Mouse (Mus musculus) frontal cortex, adult 2 months (tissue): ENCODE data around the gene Sept14. TPM values are rescaled to one million over a fixed set of nuclear protein-coding genes. Genes with fewer than 3 reads are reported as not detected.
"Not testable (repeated sequence)": the region's sequence is repeated elsewhere in the genome, so short reads cannot be mapped to it uniquely, and the experiment has no call there.

Source experiments
- DNase-seq, 2 experiments: peaks; one replicate each; pipeline ENCODE4 v3.0.0; 2022; ENCODE audit warnings: low spot score in 1 of 2; ENCODE audit errors: extremely low spot score in 1 of 2
- polyA plus RNA-seq: library from polyadenylated mRNA; depleted of rRNA; stranded (reverse); fragments of >200 nt; gene quantifications from 2 replicates; pipeline ENCODE4 v1.2.3, GENCODE M21; 2012; rRNA removed

The Sept14 gene
- polyA plus RNA-seq = 0.08 TPM in 1 of 2 replicates, not detected in the other

DNA sequence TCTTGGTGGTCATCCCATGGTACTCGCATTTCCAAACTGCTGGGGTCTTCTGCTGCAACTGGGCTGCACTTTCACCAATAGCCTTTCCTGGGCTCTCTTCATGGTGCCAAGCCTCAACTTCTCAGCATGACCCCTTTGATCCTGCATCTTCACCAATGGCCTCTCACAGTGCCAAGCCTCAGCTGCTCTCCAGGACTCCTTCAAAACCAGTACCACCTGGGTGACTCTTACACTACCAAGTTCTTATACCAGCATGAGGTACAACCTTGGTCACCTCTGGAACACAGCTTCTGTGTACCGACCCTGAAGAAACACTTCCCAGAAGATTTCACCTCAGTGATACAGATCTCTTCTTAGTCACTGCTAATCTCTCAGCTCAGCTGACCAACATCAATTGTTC lies at the start of gene Sept14:
TSS of gene Sept14 (minus strand) at position 101 of the 400 bp plus-strand sequence.
- no peak for DNase-seq

DNA sequence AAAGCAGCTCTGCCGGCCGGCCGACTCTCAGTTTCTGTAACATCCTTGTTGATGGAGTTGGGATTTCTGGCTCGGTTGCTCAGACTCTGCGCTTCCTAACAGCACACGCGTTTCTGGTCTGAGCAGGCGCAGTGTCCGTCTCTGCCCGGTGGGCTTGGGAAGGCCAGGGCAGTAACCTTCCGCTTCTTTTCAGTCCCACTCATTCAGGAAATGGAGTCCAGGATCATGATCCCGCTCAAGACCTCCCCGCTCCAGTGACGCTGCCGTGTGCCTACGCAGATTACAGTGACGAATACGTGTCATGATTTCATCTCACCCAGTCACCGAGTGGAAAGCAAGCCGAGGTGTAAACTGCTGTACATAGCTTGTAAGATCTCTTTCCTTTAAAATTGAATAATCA lies 48.6 kb upstream of the Sept14 start:
- no peak for DNase-seq

DNA sequence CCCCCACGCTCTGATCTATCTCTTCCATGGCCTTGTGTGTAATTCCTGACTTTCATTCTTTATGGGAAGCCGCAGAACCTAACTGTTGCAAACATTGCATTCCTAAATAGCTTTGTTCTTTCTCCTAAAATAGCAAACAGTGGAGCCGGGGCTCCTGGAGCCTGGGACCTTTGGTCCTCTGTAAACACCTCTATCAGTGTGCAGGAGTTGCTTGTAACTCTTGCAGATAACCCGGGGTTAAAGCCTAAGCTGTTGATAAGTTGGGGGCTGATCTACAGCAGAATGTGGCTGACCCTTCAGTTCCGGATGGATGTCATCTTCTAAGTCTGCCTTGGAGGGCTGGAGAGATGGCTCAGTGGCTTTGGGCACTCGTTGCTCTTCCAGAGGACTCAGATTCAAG lies 35.7 kb upstream of the Sept14 start:
- DNase-seq = no peak

DNA sequence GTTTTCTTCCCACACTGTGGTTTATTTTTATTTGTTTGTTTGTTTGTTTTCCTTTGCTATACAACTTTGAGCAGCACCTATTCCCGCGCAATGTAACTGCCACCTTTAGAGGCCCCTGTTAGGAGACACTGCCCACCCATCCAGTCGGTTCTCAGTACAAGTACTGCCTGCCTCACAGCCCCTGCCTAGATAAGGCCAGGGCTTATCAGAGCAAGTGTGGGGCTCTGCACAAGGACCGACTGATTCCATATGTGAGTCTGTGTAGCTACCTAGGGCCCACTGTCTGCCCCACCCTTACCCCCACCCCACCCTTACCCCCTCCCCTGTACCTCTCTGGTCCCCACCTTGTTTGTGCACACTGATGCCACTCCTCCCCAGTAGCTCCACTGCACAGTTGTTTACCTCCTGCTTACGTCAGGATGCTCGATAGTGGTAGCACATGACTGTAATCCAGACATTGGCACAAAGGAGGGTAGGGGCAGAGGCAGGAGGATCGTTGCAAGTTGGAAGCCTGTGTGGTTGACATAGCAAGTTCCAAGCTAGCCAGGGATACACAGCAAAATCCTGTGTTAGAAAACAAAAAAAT lies 34.7 kb upstream of the Sept14 start:
- DNase-seq = no peak

DNA sequence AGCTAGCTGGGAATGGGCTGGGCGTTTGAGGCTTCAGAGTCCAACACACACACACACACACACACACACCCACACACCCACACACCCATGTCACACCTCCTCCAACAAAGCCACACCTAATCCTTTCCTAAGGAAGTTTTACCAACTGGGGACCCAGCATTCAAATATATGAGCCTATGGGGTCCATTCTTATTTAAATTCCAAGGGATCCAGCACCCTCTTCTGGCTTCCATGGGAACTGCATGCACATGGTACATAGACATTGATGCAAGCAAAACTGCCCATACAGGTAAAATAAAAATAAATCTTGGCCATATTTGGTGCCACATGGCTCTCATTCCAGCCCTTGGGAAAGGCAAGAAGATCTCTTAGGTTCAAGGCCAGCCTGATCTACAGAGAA lies 32.7 kb upstream of the Sept14 start:
- DNase-seq = peak in 1 of 2 experiments; percentile 46

DNA sequence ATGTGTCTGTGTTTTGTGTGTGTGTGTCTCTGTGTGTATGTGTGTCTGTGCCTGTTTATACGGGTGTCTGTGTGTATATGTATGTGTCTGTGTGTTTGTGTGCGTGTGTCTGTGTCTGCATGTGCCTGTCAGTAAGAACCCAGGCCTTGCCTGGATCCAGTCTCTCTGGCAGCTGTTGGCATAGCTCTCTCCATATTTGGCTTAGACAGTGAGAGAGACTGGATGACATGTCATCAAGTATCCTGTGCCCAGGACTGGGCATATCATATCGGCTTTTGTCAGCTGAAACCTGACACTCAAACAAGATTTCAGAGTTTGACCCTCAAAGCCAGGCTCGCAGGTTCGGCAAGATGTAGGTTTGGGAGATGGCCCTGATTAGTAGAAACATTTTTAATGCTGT lies 22.7 kb upstream of the Sept14 start:
- DNase-seq = no peak

DNA sequence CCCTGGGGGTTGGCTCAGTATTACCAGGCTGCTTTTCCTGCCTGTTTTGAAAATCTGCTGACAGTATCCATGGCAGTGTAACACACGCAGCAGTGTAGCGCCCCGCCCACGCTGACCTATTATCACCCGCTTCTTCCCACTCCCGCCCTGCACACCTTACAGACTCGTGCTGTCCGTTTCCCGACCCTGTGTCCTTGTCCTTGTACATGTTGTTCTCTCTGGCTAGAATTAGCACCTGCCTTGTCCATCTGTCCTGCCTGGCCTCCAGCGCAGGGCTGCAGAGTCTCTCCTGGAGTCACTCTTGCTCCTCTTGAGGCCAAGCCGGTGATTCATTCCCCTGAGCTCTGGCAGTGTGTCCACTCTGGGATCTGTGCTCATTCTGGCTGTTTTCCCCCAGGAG lies 22.0 kb upstream of the Sept14 start:
- DNase-seq = no peak

DNA sequence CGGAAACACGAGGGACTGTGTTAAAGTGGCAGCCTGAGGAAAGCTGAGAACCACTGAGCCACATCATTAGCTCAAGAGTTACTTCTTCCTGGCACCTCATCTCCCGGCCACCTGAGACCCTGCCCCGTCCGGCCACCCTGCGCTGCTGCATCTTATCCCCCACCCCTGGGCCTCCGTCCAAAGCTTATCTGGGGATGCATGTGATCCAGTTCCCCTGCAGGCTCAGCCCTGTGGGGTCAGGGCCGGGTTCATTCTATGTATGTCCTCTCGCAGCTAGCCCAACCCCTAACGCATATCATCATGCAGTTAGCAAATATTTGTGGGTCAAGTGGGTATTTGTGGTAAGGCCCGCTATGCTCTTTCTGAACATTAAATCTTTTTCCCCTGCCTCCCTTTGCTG lies 21.0 kb upstream of the Sept14 start:
- DNase-seq = no peak

DNA sequence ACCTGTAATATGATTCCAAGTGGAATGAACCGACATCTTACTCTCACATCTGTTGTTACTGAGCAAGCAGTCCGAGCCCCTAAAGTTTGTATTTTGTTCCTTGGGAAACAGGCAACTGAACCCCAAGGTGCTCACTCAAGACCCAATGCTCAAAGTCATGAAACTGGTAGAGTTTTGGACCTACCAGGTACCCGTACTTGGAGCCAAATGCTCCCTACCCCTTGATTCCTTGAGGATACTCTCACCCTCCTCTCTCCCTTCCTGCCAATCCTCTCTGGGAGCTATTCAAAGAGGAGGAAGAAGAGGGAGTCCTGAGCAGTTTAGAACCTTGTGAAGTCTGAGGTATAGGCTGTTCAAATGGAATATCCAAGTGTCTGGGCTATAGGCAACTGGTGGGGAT lies 18.5 kb upstream of the Sept14 start:
- no peak for DNase-seq

DNA sequence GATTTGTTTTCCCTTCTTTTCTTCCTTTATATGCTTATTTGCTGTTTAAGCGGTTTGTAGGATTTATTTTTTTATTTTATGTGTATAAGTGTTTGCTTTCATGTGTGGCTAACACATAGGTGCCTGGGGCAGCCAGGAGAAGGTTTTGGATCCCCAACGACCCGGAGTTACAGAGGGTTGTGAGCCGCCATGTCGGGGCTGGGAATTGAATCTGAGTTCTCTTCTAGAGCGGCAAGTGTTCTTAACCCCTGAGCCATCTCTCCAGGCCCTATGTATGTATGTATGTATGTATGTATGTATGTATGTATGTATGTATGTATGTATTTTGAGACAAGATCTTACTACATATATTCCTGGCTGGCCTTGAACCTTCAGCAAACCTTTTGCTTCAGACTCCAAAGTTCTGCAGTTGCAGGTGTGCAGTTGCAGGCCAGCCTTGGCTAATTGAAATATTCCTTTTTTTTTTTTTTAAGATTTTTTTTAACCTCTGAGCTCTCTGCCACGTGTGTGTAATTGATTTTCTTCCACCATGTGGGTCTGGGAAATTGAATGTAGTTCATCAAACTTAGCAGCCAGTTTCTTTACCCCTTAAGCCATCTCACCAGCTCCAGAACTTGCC lies 17.6 kb upstream of the Sept14 start:
- DNase-seq = no peak

DNA sequence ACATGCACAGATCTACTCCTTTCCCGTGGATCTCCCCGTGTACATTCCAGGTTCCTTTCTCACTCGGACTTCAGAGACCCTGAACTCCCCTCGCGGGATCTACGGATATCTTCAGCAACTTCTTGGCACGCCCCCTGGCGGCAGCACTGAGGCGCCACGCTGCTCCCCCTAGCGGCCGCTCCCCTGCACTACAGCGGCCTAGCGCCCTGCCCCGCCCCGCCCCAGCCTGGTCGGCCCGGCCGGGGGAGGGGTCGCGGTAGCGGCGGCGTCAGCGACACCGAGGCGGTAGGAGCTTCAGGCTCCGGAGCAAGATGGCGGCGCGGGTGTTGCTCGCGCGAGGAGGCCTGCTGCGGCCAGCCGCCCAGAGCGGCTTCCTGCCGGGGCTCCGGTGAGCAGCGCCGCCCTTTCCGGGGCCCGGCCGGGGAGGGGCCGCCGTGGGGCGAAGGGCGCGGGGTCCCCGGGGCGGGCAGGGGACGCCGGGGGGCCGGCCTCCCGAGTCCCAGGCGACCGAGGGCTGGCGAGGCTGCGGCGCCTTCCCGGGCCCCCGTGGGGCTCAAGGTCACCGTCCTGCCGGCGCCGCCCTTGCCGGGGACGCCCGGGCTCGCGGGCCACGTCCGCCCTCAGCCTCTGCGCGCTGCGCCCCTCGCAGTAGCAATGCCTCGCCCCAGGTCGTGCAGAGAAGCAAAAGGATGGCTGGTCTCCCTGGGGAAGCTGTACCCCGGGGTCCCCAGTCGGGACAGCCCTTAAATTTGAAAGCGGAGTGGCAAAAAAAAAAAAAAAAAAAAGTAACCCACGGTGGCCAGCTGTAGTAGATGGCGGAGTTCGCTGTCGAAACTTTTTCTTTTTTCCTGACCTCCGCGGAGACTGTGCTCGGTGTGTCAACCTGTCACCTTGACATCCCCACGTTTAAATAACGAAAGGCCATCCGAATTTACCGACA lies 16.8 kb upstream of the Sept14 start, which contains the start of gene Nipsnap2:
TSS of gene Nipsnap2 (plus strand) at position 230 of the 940 bp plus-strand sequence.
- peak; percentile 72 to 93 for DNase-seq

DNA sequence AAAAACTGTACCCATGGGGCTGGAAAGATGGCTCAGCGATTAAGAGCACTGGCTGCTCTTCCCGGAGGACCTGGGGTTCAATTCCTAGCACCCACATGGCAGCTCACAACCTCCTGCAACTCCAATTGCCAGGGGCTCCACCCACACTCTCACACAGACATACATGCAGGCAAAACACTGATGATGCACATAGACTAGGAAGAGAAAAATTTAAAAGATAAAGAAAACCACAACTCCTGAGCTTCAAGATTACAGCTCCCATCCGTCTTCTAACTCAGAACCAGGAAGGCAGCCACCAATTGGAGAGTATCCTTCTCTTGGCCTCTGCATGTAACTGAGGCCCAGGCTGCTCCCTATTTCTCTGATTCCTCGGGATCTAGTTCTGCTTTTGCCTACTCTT lies 16.0 kb upstream of the Sept14 start:
- no peak for DNase-seq

DNA sequence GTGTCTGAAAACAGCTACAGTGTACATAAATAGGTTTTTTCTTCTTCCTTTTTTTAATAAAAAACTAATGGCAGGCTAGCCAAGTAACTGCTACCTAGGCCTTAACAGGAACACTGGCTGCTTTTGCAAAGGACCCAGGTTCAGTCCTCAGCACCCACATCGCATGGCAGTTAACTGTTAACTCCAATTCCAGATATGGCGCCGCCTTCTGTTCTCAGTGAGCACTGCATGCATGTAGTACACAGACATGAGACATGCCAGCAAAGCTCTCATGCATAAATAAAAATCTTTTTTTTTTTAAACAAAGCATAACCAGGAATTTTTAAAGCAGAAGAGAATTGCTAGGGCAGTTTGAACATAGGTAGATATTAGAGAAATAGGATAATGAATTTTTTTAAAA lies 11.9 kb upstream of the Sept14 start:
- DNase-seq = no peak

DNA sequence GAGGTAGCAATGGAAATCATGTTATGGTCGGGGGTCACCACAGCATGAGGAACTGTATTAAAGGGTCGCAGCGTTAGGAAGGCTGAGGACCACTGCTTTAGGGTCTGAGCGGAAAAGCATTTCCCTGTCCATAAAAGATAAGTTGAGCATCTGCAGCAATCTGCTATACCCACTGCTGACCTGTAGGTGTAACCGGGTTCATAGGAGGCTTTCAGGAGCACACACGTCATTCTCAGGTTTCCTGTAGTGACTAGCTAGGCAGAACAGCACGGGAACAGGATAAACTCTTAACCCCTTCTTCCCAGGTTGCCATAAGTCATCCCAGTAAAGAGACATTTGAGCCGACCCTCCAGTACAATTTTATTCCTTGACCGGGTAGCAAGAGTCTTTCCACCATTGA lies 8.7 kb upstream of the Sept14 start:
- DNase-seq = no peak

DNA sequence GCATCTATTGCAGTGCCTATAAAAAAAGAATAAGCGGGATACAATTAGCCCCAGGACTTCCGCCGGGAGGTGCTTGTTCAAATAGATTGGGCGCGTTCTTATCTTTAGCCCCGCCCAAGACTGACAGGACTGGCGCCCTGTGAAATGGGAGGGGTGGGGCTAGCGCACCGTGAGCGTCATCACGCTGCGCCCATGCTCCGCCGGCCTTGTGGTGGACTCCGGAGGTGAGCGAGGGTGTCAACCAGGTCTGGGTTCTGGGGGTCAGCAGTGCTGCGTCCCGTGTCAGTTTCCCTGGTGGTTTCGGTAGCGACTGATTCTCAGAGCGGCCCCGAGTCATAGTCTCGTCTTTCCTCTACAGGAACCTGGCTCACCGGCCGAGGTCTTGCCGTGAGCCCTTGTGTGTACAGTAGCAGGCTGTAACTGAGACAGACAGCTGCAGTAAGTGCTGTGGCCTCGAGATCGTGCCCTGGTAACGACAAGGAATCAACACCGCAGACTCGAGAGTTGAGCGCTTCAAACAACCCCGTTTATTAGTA lies 7.1 kb upstream of the Sept14 start, which contains the start of gene Mrps17:
TSS of gene Mrps17 (plus strand) at position 172 of the 536 bp plus-strand sequence.
- DNase-seq = peak; percentile 89 to 94

DNA sequence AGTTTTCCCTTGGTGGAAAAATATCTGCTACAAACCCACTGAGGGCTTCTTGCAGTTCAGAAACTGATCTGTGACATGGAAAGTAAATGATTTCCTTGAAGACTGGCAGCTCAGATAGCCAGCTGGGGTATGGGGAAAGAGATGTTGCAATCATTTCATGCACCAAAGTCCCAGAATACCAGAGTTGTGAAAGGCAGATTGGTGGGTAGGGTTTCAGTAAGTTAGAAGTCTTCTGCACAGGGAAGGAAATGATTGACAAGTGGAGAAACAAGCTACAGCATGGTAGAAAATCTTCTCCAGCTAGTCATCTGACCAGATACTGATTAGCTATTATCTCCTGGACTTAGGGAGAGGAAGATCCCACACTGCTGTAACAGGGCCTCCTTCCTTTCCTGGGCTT lies 4.9 kb downstream of the Sept14 start:
- no peak for DNase-seq

DNA sequence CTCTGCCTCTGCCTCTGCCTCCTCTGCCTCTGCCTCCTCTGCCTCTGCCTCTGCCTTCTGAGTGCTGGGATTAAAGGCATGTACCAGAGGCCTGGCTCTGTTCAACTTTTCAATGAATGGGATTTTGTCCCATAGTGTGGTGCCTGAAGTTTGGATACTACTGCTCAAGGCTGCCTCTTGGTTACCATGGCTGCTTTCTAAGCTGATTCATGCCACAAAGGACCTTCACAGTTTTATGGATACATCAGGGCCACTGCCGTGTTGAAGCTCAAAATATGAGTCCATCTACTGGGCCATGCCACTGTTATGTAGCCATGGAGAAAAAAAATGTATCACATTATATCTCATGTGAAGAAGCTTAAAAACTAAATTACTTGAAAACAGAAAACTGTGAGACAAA lies 6.6 kb downstream of the Sept14 start:
- no peak for DNase-seq

DNA sequence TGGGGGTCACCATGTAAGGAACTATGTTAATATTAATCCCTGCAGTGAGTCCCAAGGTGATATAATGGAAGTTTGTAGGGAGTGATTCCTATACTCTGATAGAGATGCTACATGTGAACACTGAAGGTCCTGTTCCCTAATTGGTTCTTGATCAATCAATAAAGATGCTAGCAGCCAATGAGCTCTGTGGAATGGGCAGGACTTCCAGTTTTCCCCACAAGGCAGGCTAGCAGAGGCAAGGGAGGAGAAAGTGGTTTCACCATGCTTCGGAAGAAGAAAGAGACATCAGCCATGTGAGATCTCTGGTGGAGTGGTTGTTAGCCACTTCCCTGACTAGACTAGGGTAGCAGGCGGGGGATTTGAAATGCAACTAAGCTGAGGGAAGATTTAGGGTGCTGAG lies 7.8 kb downstream of the Sept14 start:
- no peak for DNase-seq

DNA sequence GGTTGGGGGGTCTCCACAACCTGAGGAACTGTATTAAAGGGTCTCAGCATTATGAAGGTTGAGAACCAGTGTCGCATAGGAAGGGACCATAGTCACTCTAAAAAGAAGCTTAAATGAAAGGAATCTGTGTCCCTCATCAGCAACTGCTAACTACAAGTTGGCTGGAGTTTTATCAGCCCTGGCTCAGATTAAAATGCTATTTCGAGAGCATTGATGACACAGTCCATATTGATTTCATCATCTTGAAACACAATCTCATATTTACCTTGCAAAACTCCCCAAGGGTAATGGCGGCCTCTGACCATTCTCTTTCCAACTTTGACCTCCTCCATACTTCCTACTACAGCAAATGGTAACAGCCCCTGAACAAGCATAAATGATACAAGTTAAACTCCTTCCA lies 17.8 kb downstream of the Sept14 start:
- DNase-seq = no peak

DNA sequence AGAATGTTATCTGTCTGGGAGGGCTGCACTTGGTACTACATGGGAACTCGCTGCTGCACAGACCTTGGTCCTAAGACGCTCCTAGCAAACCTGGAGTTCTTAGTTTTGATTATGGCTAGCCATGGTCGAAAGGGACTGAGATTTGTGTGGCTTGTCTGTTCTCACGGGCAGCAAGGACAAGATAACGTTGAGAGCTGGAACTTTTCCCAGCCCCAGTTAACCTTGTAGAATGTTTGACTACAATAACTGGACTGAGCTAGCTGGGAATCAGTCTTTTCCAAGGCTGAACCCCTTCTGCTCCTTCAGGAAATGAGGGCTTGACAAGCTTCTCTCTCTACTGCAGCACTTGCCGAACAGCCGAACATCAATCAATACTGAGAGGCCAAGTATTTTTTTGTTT lies 20.7 kb downstream of the Sept14 start:
- no peak for DNase-seq

DNA sequence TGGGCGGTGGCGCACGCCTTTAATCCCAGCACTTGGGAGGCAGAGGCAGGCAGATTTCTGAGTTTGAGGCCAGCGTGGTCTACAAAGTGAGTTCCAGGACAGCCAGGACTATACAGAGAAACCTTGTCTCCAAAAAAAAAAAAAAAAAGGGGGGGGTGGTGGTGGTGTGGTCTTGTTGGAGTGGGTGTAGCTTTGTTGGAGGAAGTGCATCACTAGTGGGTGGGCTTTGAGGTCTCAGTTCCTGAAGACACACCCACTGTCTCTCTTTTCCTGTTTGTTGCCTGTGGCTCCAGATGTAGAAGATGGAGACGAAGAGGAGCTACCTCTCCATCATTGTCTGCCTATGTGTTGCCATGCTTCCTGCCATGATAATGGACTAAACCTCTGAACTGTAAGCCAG lies 23.2 kb downstream of the Sept14 start:
- not testable (repeated sequence) for DNase-seq
